Mouse (Mus musculus): ENCODE results near the gene Ggt5. TPM values are rescaled to one million over a fixed set of nuclear protein-coding genes. Genes with fewer than 3 reads are reported as not detected.

The Ggt5 gene
- polyA plus RNA-seq (2016; fragmentation: Nextera tagmentation; extraction: Ambion mirVana): 1.0 and 1.7 TPM in 2 replicates

DNA sequence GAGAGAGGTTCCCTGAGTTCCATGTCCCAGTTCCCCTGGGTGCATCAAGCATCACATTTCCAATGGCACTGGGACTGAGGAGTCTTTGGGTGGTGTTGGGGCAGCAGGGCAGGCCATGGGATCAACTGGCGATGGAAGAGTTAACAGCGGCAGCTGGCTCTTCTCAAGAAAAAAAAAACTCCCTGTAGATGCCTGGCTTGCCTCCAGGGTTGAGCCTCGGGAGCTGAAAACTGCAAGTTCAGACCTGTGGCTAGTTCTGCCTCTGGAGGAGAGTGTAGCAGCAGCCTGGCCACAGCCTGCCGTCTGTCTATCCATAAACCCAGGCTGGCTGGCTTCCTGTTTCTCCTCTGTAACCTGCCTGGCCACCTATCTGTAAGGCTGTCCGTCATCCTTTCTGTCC is at the start of gene Ggt5:
Gene Ggt5 (plus strand): TSS at position 212 of the 400 bp plus-strand sequence.
- no peaks in the 10 kb centered on the region for H3K9me3 ChIP-seq
- H3K27ac ChIP-seq (replicated peaks): no peak within 1 kb of the TSS
- H3K36me3 ChIP-seq: no peaks in the 10 kb centered on the region
- H3K9ac ChIP-seq (replicated peaks): no peak within 1 kb of the TSS
- H3K4me2 ChIP-seq (replicated peaks): no peak within 1 kb of the TSS
- no peak within 1 kb of the TSS for H3K4me3 ChIP-seq
- peaks cover 13% of the 10 kb centered on the region for H3K27me3 ChIP-seq
- H3K4me1 ChIP-seq: peaks cover 8% of the 10 kb centered on the region
- no peak for ATAC-seq (ENCODE audit: low FRiP score, low read depth)
- WGBS: 44% methylated on average over 5 of the region's 5 CpGs

DNA sequence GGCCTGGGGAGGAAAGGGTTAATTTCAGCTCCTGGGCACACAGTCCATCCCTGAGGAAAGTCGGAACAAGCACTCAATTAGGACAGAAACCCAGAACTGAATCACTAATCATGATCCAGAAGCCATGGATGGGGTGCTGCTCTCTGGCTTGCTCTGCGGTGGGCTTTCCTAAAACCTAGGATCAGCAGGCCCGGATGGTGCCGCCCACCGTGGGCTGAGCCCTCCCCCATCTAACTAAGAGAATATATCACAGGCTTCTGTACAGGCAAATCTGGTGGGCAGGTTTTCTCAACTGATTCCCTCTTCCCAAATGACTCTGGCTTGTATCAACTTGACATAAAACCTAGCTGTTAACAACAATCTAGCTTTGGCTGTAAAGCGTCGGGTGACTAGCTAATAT is 41.2 kb upstream of the Ggt5 start:
- H3K9ac ChIP-seq (replicated peaks): no peak overlapping the region
- 0 out of 2 replicates have a peak, but pooled peaks cover 9% of the 10 kb centered on the region for H3K9me3 ChIP-seq
- H3K27ac ChIP-seq (replicated peaks): no peak overlapping the region
- no peak overlapping the region for H3K4me2 ChIP-seq (replicated peaks)
- no peaks in the 10 kb centered on the region for H3K4me1 ChIP-seq
- H3K27me3 ChIP-seq: 0 out of 2 replicates have a peak, but pooled peaks cover 6% of the 10 kb centered on the region
- H3K36me3 ChIP-seq: no peaks in the 10 kb centered on the region
- ATAC-seq (ENCODE audit: low FRiP score, low read depth): no peak
- 85% methylated on average over 7 of the region's 7 CpGs for WGBS
- H3K4me3 ChIP-seq: no peak overlapping the region

DNA sequence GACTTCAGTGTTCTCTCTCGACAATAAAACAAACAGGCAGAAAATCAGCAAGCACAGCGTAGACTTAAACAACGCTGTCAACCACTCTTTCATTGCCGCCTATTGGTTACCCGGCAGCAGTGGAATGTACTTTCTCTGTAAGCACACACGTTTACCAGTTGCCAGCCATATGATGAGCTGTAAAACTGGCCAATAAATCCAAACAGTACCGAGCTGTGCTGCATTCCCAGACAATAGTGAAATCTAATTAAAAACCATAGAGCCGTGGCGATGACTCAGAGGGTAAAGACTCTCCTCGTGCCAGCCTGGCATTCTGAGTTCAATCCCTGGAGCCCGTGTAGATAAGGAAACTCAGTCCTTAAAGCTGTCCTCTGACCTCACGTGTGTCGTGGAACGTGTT is 40.7 kb upstream of the Ggt5 start:
- WGBS: 78% methylated on average over 14 of the region's 14 CpGs
- no peak for ATAC-seq (ENCODE audit: low FRiP score, low read depth)
- H3K27me3 ChIP-seq: 0 out of 2 replicates have a peak, but pooled peaks cover 6% of the 10 kb centered on the region

DNA sequence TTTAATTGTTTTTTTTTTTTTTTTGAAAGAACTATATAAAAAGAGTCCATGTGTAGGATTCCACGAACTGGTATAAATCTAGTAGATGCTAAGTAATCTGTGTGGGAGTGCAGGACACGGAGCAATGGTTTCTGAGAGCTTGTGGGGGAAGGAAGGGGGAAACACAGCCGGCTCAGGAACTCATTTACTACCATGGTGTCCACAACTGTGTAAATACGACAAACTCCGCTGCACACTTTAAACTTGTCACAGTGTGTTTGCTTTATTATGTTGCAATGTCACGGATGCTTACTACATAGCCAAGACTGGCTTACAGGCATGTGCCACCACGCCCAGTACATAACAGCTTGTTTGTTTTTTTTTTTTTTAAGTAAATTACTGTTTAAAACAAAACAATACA is 39.3 kb upstream of the Ggt5 start:
- no peaks in the 10 kb centered on the region for H3K36me3 ChIP-seq
- ATAC-seq (ENCODE audit: low FRiP score, low read depth): no peak
- H3K27me3 ChIP-seq: 0 out of 2 replicates have a peak, but pooled peaks cover 6% of the 10 kb centered on the region
- no peak overlapping the region for H3K4me3 ChIP-seq
- 0 out of 2 replicates have a peak, but pooled peaks cover under 1% of the 10 kb centered on the region for H3K9me3 ChIP-seq
- H3K4me2 ChIP-seq (replicated peaks): no peak overlapping the region
- WGBS: 85% methylated on average over 7 of the region's 7 CpGs
- H3K27ac ChIP-seq (replicated peaks): no peak overlapping the region
- H3K9ac ChIP-seq (replicated peaks): no peak overlapping the region
- no peaks in the 10 kb centered on the region for H3K4me1 ChIP-seq

More for the DNA sequence above, 40.7 kb upstream of the Ggt5 start:
- H3K36me3 ChIP-seq: no peaks in the 10 kb centered on the region
- no peak overlapping the region for H3K4me2 ChIP-seq (replicated peaks)
- H3K9me3 ChIP-seq: 0 out of 2 replicates have a peak, but pooled peaks cover 5% of the 10 kb centered on the region
- H3K27ac ChIP-seq (replicated peaks): no peak overlapping the region
- H3K4me3 ChIP-seq: no peak overlapping the region
- no peak overlapping the region for H3K9ac ChIP-seq (replicated peaks)
- no peaks in the 10 kb centered on the region for H3K4me1 ChIP-seq

DNA sequence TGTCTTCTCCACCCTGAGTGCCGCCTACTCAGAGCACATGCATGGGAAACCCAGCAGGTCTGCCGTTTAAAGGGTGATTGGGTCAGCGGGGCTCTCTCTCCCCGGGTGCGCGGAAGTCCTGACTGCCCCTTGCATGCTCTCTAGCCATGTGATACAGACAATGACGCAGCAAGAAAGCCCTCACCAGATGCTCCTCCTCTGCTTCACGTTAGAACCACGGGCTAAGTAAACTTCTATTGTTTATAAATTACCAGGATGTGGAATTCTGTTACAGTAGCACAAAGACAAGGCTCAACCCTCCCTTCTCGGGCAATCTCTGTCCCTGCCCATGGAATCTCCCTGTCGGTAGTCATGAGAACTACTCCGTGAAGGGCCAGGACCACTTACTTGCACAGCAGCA is 38.0 kb upstream of the Ggt5 start:
- WGBS: 61% methylated on average over 12 of the region's 12 CpGs
- no peak overlapping the region for H3K4me3 ChIP-seq
- ATAC-seq (ENCODE audit: low FRiP score, low read depth): no peak
- no peaks in the 10 kb centered on the region for H3K36me3 ChIP-seq
- no peak overlapping the region for H3K4me2 ChIP-seq (replicated peaks)
- 0 out of 2 replicates have a peak, but pooled peaks cover 6% of the 10 kb centered on the region for H3K27me3 ChIP-seq
- peaks cover 7% of the 10 kb centered on the region; the same call in 1 of the 2 replicates for H3K4me1 ChIP-seq
- H3K9me3 ChIP-seq: no peaks in the 10 kb centered on the region
- no peak overlapping the region for H3K27ac ChIP-seq (replicated peaks)
- H3K9ac ChIP-seq (replicated peaks): no peak overlapping the region

DNA sequence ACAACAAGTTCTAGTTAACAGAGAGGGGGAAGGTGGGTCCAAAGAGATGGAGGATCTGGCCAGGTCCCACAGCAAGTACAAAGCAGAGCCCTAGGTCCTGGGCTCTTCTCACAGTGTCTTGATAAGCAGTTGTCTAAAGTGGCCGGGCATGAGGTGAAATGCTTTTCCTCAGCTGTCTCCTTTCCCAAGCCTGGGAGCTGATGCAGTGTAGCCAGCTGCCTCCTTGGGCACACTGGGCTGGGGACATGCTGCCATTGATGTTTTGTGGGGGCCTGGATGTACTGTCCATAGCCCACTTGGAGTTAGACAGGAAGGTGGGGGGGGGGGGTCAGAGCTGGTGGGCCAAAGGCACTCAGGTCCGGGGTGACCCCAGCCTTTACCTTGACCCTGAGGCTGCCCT is 37.0 kb upstream of the Ggt5 start:
- WGBS: 89% methylated on average over 2 of the region's 2 CpGs
- peaks cover 16% of the 10 kb centered on the region for H3K4me1 ChIP-seq
- no peak for ATAC-seq (ENCODE audit: low FRiP score, low read depth)
- no peak overlapping the region for H3K4me2 ChIP-seq (replicated peaks)
- H3K9me3 ChIP-seq: no peaks in the 10 kb centered on the region
- no peaks in the 10 kb centered on the region for H3K36me3 ChIP-seq
- H3K27ac ChIP-seq (replicated peaks): no peak overlapping the region
- H3K27me3 ChIP-seq: peaks cover 7% of the 10 kb centered on the region; the same call in 1 of the 2 replicates
- H3K4me3 ChIP-seq: no peak overlapping the region
- no peak overlapping the region for H3K9ac ChIP-seq (replicated peaks)

DNA sequence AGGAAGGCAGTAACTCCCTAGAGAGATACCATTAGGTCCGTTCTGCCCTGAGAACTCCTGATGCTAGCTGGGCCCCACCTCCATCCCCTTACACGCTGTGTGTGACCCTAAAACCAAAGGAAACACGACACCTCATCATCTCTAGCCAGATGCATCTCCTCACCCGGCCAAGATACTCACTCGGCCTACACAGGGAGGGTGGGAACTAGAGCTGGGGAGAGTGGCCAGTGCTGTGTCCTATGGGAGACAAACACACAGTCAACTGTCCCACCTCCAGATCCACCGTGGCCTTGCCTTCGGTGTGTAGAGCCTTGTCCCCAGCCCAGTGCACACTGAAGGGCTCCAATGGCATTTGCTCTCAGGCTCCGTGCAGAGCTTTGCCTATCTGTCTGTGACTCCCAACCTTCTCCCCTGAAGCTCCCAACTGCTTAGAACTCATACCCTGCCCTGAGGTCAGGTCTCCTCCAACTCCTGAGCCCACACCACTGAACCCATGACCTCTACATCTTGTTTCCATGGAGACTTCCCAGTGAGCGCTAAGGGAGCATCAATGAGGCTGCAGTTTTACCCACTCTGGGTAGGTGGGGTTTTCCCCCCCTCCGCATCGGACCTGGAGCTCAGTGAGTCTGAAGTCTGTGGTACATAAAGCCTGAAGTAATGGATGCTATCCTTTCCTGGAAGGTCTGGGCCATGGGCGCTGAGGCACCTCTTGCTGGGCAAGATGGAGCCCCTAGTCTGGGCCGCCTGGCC is 36.3 kb upstream of the Ggt5 start:
- no peak for ATAC-seq (ENCODE audit: low FRiP score, low read depth)
- Histone ChIP-seq H3K4me3 (no peak overlapping the region), H3K27ac (replicated peaks) (no peak overlapping the region), H3K4me2 (replicated peaks) (no peak overlapping the region), H3K36me3 (no peaks in the 10 kb centered on the region), H3K4me1 (peaks cover 17% of the 10 kb centered on the region), H3K27me3 (peaks cover 12% of the 10 kb centered on the region; the same call in 1 of the 2 replicates), H3K9me3 (no peaks in the 10 kb centered on the region), H3K9ac (replicated peaks) (no peak overlapping the region)
- WGBS: 73% methylated on average over 13 of the region's 13 CpGs

DNA sequence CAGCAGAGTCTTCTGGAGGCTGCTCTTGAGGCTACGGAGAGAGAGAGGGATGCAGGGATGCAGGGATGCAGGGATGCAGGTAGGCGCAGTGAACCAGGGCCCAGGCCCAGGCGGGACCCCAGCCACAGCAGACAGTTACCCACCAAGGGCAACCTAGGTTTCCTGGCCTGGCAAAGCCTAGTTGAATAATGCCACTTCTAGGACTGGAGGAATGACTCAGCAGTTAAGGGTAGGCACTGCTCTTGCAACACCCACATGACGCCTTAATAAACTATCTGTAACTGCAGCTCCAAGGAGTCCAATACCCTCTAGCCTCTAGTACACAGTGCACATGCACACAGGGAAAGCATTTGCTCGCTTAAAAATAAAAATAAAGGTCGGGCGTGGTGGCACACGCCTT is 35.0 kb upstream of the Ggt5 start:
- ATAC-seq (ENCODE audit: low FRiP score, low read depth): no peak
- no peaks in the 10 kb centered on the region for H3K36me3 ChIP-seq
- no peak overlapping the region for H3K4me2 ChIP-seq (replicated peaks)
- WGBS: 87% methylated on average over 8 of the region's 8 CpGs
- no peak overlapping the region for H3K4me3 ChIP-seq
- H3K27me3 ChIP-seq: peaks cover 20% of the 10 kb centered on the region
- no peaks in the 10 kb centered on the region for H3K9me3 ChIP-seq
- H3K4me1 ChIP-seq: peaks cover 23% of the 10 kb centered on the region
- H3K27ac ChIP-seq (replicated peaks): no peak overlapping the region
- H3K9ac ChIP-seq (replicated peaks): no peak overlapping the region

DNA sequence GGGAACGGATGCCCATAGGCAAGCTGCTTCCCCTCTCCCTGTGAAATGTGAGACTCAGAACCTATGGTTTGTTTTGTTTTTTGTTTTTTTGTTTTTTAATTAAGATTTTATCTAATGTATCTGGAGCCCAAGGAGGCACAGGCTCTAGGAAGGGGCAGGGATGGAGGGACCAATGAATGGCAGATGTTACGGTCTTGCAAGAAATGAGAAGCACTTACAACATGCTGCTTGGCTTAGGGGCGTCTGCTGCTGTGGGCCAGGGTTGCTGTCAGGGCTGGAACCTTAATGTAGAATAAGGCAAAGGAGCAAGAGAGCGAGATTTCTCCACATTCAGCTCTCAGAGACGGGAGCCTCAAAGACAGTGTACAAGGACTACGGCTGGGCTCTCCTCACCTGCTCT is 33.6 kb upstream of the Ggt5 start:
- ATAC-seq (ENCODE audit: low FRiP score, low read depth): no peak
- Histone ChIP-seq H3K4me3 (no peak overlapping the region), H3K4me2 (replicated peaks) (no peak overlapping the region), H3K4me1 (peaks cover 34% of the 10 kb centered on the region), H3K9me3 (no peaks in the 10 kb centered on the region), H3K36me3 (no peaks in the 10 kb centered on the region), H3K9ac (replicated peaks) (no peak overlapping the region), H3K27ac (replicated peaks) (peak overlapping the region; percentile 65), H3K27me3 (peaks cover 33% of the 10 kb centered on the region)
- 79% methylated on average over 6 of the region's 6 CpGs for WGBS

DNA sequence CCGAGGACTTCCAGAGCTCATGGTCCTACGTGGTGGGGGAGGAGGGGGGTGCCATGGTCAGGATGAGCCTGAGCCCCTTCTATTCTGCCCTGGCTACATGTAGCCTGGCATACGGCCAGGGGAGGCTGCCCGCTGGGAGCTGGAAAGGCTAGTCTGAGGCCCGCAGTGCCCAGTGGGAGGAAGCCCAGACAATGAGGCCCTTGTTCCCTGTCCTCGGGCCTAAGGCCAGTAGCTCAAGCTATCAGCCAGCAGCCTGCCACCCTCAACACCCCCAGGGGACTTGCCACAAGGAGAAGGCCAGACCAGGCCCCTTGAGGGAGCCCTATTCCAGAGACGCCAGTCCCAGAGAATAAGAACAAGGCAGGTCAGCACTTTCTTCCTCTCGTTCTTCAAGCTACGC is 33.1 kb upstream of the Ggt5 start:
- ATAC-seq (ENCODE audit: low FRiP score, low read depth): peak; percentile 68
- Histone ChIP-seq H3K4me2 (replicated peaks) (0 out of 2 replicates have a peak overlapping the region, but pooled peaks have one; percentile 2), H3K4me3 (no peak overlapping the region), H3K4me1 (peaks cover 36% of the 10 kb centered on the region), H3K27me3 (peaks cover 38% of the 10 kb centered on the region), H3K9me3 (no peaks in the 10 kb centered on the region), H3K9ac (replicated peaks) (no peak overlapping the region), H3K27ac (replicated peaks) (peak overlapping the region; percentile 65), H3K36me3 (no peaks in the 10 kb centered on the region)
- 40% methylated on average over 9 of the region's 9 CpGs for WGBS

DNA sequence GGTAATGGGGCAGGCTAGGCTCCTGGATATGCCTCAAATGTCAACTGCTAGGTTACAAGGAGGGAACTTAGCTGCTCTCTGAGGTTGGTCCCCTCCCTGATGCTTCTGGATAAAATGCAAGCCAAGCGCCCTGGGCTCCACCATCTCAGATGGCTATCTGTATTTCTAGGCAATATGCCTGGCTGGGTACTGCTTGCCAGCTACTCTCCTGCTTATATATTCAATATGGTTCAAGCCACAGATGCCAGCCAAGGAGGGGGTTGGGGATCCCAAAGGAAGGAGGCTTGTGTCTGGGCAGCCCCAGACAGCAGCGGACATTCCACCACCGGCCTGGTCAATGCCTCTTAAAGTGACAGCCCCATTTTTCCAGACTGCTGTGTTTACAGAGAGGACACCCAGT is 30.6 kb upstream of the Ggt5 start:
- Histone ChIP-seq H3K27ac (replicated peaks) (peak overlapping the region; percentile 82), H3K4me1 (peaks cover 36% of the 10 kb centered on the region), H3K36me3 (no peaks in the 10 kb centered on the region), H3K27me3 (peaks cover 50% of the 10 kb centered on the region), H3K4me2 (replicated peaks) (peak overlapping the region; percentile 94), H3K9ac (replicated peaks) (no peak overlapping the region), H3K9me3 (no peaks in the 10 kb centered on the region), H3K4me3 (peak overlapping the region; percentile 63)
- ATAC-seq (ENCODE audit: low FRiP score, low read depth): no peak
- WGBS: 25% methylated on average over 3 of the region's 3 CpGs

DNA sequence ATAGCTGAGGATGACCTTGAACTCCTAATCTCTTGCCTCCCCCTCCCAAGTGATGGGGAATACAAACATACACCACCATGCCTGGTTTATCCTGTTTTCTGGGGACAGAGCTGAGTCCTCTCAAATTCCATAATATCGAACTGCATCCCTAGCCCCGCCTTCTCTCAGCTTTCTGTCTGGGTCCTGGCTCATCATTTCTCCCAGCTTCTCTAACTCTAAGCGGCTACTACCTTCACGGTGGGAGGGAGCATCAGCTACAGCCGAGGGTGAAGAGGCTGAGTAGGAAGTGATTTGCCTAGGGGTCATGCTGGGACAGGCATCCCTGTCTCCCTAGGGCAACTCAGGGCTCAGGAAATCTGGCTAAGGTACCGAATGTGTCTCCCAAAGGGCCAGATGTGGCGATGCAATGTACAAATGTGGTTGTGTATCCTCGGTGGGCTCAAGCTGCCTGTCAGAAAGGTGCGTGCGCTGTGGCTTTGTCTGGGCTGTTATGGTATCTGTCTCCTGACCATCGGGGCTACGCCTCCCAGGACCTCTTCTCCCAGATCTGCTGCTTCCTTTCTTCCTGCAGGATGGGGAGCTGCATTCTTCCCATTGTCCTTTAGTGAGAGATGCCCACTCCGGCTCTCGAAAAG is 30.0 kb upstream of the Ggt5 start:
- H3K4me3 ChIP-seq: peak overlapping the region; percentile 63
- H3K4me2 ChIP-seq (replicated peaks): peak overlapping the region; percentile 94
- peaks cover 36% of the 10 kb centered on the region for H3K4me1 ChIP-seq
- H3K27ac ChIP-seq (replicated peaks): peak overlapping the region; percentile 82
- WGBS: 5% methylated on average over 14 of the region's 14 CpGs
- no peaks in the 10 kb centered on the region for H3K36me3 ChIP-seq
- H3K9ac ChIP-seq (replicated peaks): peak overlapping the region; percentile 77
- peak; percentile 28; the same call in 1 of the 2 replicates for ATAC-seq (ENCODE audit: low FRiP score, low read depth)
- no peaks in the 10 kb centered on the region for H3K9me3 ChIP-seq
- H3K27me3 ChIP-seq: peaks cover 55% of the 10 kb centered on the region

Data from midbrain, embryonic 12.5 days (tissue).